Mouse (Mus musculus): ENCODE data around the gene Pigz.

GRCm38 (mm10) chr16:31947333-31947732 lies 13.7 kb downstream of the Pigz start:
- TF ChIP-seq CTCF (IDR thresholded peaks at IDR 0.05; ENCODE audit: borderline replicate concordance, insufficient read depth, low read depth, low read length), result no peak
- TF ChIP-seq POLR2A (IDR thresholded peaks at IDR 0.05; ENCODE audit: borderline replicate concordance, insufficient read depth, low read length), result no peak; the same call in 1 of the 2 replicates
